Mouse (Mus musculus) right cerebral cortex, postnatal 36 days (tissue): Measurements from ENCODE around the gene Nat8f2.
"Not testable (repeated sequence)": the region's sequence is repeated elsewhere in the genome, so short reads cannot be mapped to it uniquely, and the experiment has no call there.

ENCODE experiments used
- DNase-seq, 2 experiments: peaks; one replicate each; pipeline ENCODE4 v3.0.0; 2022; ENCODE audit warnings: low spot score in 2 of 2, mixed read lengths in 1 of 2

Nat8f2 gene

DNA sequence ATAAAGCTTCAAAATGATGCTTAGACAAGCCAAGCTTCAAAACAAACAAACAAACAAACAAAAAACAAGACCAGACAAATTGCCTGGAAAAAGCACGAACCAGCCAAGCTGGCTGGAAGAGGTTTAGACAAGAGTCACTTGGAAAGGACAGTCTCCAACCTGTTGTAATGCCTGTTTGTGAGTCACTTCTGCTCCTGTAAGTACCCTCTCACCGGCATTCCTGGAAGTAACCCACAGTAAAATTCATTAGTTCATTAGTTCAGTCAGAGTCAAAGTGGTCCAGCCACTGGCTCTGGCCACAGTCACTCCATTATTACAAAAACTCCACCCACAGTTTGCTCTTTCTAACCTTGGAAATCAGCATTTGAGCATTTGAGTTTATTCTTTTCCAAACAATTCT is 5.1 kb downstream of the Nat8f2 start:
- no peak for DNase-seq

GRCm38 (mm10) chr6:85863136-85863535 is 5.8 kb downstream of the Nat8f2 start:
- DNase-seq = no peak

DNA sequence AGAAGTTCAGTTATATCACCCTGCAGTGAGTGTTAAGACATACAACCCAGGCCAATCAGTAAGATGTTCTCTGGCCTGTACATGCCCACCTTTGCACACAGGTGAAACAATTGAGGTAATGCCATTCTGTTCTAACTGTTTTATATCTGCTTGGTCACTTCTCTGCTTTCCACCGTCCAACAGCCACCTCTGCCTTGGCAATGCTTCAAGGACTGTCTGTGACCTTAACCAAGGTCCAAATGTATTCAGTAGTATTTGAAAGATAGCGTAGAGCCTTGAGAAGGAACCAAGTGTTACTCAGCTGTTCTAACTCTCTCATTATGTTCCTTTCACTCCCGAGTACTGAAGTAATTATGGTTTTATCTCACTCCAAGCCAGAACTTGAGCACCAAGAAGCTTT is 6.4 kb downstream of the Nat8f2 start:
- no peak for DNase-seq

DNA sequence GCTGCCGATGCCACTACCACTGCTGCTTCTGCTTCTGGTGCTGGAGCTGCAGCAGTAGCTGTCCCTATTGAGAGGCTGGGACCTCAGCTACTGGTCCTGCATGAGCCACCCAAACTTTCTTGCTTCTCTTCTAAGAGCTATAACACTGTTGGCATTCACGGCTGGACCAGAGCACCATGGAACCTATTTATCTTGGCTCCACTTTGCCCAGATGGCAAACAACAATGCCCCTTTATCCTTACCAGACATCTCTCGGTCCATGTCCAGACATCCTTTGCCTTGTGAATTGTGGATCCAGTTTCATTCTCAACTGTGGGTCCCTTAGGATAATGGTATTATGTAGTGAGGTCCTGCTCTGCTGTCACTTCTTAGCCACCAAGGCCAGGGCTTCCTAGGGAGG is 7.7 kb downstream of the Nat8f2 start:
- DNase-seq = no peak

- peak; percentile 61 to 72 for DNase-seq
Measured at GRCm38 (mm10) chr6:85856194-85856678, 12.7 kb downstream of the Nat8f2 start.

DNA sequence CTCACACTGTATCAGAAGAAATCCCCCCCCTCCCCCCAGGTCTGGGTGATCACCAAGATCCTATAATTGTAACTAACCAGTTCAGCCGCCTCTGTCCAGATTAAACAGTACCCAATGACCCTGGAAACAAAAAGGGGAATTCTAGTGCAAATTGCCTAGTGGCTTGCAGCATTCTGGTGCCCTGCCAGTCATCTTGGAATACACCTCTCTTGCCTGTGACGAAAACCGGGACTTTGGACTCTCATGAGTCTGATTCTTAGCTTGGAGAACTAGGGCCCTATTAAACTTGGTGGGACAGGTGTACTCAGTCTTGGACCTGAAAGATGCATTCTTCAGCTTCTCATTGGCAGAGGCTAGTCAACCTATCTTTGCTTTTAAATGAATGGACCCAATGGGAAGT is 15.5 kb downstream of the Nat8f2 start:
- DNase-seq = no peak

DNA sequence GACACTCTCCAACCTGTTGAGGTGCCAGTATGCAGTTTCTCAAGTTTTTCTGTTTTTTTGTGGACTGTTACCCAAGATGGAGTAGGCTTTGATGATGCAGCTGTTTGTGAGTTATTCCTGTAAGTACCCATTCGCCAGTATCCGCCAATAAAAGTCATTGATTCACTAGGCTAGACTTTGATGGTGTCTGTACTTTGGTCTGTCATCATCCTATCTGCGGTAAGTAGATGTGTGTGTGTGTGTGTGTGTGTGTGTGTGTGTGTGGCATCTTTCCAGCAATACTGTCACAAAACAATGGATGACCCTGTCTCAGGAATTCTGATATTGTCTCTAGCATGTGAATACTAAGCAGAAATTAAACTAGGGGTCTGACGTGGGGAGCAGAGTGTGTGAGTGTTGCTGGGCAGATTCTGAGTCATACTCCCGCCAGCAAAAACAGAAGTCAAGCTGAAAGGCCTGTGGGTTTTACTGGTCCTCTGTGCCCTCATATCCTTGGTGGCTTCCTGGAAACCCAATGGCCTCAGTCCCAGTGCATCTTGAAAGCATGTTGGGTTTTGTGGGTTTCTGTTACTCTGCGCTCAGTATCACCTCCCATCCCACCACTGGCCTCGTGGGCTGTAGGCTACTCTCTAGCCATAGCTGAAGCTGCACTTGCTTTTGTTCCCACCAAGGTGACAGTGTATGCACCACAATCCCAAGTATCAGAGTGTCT is 17.7 kb downstream of the Nat8f2 start:
- no peak for DNase-seq

- no peak for DNase-seq
Measured at GRCm38 (mm10) chr6:85849240-85849639, 19.7 kb downstream of the Nat8f2 start.

DNA sequence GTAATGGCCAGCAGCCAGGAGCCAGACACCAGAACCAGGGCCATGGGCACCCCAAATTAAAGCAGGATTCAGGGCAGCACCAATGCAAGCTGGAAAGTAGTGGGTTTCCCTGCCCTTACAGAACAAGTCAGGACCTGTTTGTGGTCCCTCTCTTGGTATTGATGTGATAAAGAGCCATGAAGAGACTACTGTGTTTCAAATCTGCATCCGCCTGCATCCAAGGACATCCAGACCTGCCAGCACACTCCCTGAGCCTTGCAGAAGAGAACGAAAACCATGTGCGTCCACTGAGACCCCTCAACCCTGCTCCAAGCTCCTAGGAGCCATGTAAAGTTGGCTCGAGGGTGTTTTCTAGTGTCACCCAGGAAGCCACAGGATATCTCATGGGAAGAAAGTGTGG is 20.8 kb downstream of the Nat8f2 start:
- no peak for DNase-seq

DNA sequence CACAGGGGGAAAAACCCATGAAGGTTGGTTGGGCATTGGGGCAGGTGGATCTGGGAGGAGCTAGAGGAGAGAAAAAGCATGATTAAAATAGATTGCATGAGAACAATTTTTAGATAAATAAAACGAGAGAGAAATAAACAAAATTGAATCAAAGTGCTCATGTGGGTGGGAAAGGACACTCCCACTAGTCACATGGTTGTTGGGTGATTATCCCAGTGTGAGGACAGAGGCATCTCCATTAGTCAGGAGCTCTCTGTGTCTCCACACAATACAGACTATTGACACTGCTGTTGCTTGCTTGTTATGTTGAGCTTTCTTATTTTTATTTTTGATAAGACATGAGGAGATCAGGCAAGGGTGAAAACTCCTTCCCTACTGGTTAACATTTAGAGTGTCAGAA is 22.0 kb downstream of the Nat8f2 start:
- DNase-seq = no peak

GRCm38 (mm10) chr6:85843677-85844458 is 25.1 kb downstream of the Nat8f2 start:
- not testable (repeated sequence) for DNase-seq

DNA sequence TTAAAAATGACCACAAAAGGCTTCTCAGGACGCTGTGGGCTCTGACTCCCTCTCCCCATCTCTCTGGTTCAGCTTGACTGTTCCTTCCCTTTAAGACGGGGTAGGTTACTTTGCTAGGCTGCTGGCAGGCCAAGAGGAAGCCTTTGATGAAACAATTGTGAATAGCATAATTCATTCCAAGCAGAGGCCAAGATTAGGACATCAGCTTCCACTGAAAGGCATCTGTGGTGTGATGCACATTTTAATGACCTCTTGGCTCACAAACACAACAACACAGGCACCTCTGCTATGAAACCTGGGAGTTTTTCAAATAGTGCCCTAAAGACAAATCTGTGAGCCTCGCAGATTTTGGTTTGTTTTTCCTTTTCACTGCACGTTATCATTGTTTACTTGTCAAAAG is 29.0 kb downstream of the Nat8f2 start:
- DNase-seq = peak; percentile 15 to 47

- no peak for DNase-seq
Measured at GRCm38 (mm10) chr6:85838674-85839073, 30.3 kb downstream of the Nat8f2 start.

DNA sequence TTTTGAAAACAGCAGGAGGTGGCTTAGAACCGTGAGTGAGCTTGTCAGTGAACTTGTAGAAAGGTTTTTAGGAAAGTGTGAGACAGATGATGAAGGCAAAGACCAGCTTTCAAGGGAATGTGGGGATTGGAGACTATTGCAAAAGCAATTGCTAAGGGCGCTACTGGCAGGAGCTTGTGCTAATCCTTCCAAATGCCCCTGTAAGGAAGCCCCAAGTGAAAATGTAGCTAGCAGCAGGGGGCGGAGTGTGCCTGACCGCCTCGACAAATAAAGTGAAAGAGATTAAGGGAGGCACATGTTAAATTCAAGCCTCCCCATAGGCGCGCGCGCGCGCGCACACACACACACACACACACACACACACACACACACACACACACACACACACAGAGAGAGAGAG is 31.7 kb downstream of the Nat8f2 start:
- DNase-seq = peak in 1 of 2 experiments; percentile 9

GRCm38 (mm10) chr6:85836827-85837226 is 32.1 kb downstream of the Nat8f2 start:
- peak in 1 of 2 experiments; percentile 19 for DNase-seq

DNA sequence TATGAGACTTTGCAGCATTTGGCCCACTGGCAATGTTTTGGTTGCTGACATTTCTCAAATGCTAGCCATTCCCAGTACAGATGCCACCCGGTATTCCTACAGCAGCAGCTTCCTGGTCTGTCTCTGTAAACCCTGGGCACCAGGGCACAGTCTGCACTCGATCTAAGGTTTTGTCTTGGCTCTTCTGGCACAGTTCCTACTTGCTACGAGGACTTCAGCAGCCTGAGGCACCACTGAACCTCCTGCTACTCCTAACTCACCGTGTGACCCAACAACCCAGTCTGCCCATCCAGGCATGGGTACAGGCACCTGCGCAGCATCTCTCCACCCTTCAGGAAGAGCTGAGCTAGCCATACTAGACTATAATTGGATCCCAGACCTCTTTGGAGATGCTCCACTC is 32.9 kb downstream of the Nat8f2 start:
- not testable (repeated sequence) for DNase-seq

DNA sequence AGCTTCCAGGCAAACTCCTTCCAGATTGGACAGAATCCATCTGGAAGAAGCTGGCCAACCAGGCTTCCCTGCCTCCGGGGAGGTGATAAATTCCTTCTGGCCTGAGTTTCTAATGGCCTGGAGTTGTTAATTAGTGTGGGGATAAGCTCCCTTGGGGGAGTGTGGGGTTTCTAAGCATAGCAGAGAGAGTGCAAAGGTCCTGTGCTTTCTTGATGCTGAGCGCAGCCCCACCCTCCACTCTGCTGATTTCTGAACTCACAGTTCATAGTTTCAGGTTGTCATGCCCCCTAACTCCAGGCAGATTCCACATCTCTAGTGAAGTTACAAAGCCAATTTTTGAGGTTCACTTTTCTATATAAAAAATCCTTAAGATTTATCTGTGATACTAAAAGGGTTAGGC is 33.9 kb downstream of the Nat8f2 start:
- not testable (repeated sequence) for DNase-seq

GRCm38 (mm10) chr6:85834504-85835100 is 34.4 kb downstream of the Nat8f2 start:
- DNase-seq = not testable (repeated sequence)

GRCm38 (mm10) chr6:85831796-85832321 is 37.1 kb downstream of the Nat8f2 start, which contains the start of gene Nat8:
Gene Nat8 (minus strand): TSS chr6:85832082.
- DNase-seq = no peak

GRCm38 (mm10) chr6:85829462-85829861 is 39.5 kb downstream of the Nat8f2 start:
- no peak for DNase-seq

- DNase-seq = no peak
Measured at GRCm38 (mm10) chr6:85825886-85826285, 43.1 kb downstream of the Nat8f2 start.

- DNase-seq = no peak
Measured at GRCm38 (mm10) chr6:85823382-85824090, 45.4 kb downstream of the Nat8f2 start.
